Mouse (Mus musculus): Measurements from ENCODE around the gene Fam19a1. TPM values are rescaled to one million over a fixed set of nuclear protein-coding genes. Genes with fewer than 3 reads are reported as not detected.

The Fam19a1 gene
- polyA plus RNA-seq, 1 experiment: not detected

GRCm38 (mm10) chr6:96244320-96244719 is 131.4 kb downstream of the Fam19a1 start:
- no peak overlapping the region for H3K27ac ChIP-seq (ENCODE audit: insufficient read depth, low read depth, low read length)
- TF ChIP-seq CTCF (IDR thresholded peaks at IDR 0.05; ENCODE audit: low read depth, low read length) (no peak), POLR2A (IDR thresholded peaks at IDR 0.05; ENCODE audit: borderline replicate concordance, low read depth, low read length) (no peak)
- H3K4me1 ChIP-seq (ENCODE audit: control insufficient read depth, insufficient read depth, low read length): no peaks in the 10 kb centered on the region
- no peak overlapping the region for H3K4me3 ChIP-seq (ENCODE audit: insufficient read depth, low read length)

- H3K4me3 ChIP-seq (ENCODE audit: insufficient read depth, low read length): no peak overlapping the region
- no peak for TF ChIP-seq CTCF (IDR thresholded peaks at IDR 0.05; ENCODE audit: low read depth, low read length)
- no peak for TF ChIP-seq POLR2A (IDR thresholded peaks at IDR 0.05; ENCODE audit: borderline replicate concordance, low read depth, low read length)
- H3K4me1 ChIP-seq (ENCODE audit: control insufficient read depth, insufficient read depth, low read length): no peaks in the 10 kb centered on the region
- H3K27ac ChIP-seq (ENCODE audit: insufficient read depth, low read depth, low read length): no peak overlapping the region
These were observed 139.0 kb downstream of the Fam19a1 start for GRCm38 (mm10) chr6:96252001-96252400.

GRCm38 (mm10) chr6:96254815-96255214 is 141.9 kb downstream of the Fam19a1 start:
- Histone ChIP-seq H3K27ac (ENCODE audit: insufficient read depth, low read depth, low read length) (no peak overlapping the region), H3K4me1 (ENCODE audit: control insufficient read depth, insufficient read depth, low read length) (no peaks in the 10 kb centered on the region), H3K4me3 (ENCODE audit: insufficient read depth, low read length) (no peak overlapping the region)
- TF ChIP-seq CTCF (IDR thresholded peaks at IDR 0.05; ENCODE audit: low read depth, low read length) (no peak), POLR2A (IDR thresholded peaks at IDR 0.05; ENCODE audit: borderline replicate concordance, low read depth, low read length) (no peak)

GRCm38 (mm10) chr6:96258651-96259050 is 145.7 kb downstream of the Fam19a1 start:
- H3K27ac ChIP-seq (ENCODE audit: insufficient read depth, low read depth, low read length): no peak overlapping the region

GRCm38 (mm10) chr6:96266456-96266855 is 153.5 kb downstream of the Fam19a1 start:
- no peak overlapping the region for H3K27ac ChIP-seq (ENCODE audit: insufficient read depth, low read depth, low read length)
- H3K4me1 ChIP-seq (ENCODE audit: control insufficient read depth, insufficient read depth, low read length): no peaks in the 10 kb centered on the region
- TF ChIP-seq POLR2A (IDR thresholded peaks at IDR 0.05; ENCODE audit: borderline replicate concordance, low read depth, low read length) (no peak), CTCF (IDR thresholded peaks at IDR 0.05; ENCODE audit: low read depth, low read length) (no peak)
- H3K4me3 ChIP-seq (ENCODE audit: insufficient read depth, low read length): no peak overlapping the region

More at GRCm38 (mm10) chr6:96258651-96259050, 145.7 kb downstream of the Fam19a1 start:
- Histone ChIP-seq H3K4me1 (ENCODE audit: control insufficient read depth, insufficient read depth, low read length) (no peaks in the 10 kb centered on the region), H3K4me3 (ENCODE audit: insufficient read depth, low read length) (no peak overlapping the region)
- TF ChIP-seq CTCF (IDR thresholded peaks at IDR 0.05; ENCODE audit: low read depth, low read length): no peak
- TF ChIP-seq POLR2A (IDR thresholded peaks at IDR 0.05; ENCODE audit: borderline replicate concordance, low read depth, low read length): no peak

GRCm38 (mm10) chr6:96268788-96269187 is 155.8 kb downstream of the Fam19a1 start:
- Histone ChIP-seq H3K4me3 (ENCODE audit: insufficient read depth, low read length) (no peak overlapping the region), H3K27ac (ENCODE audit: insufficient read depth, low read depth, low read length) (no peak overlapping the region), H3K4me1 (ENCODE audit: control insufficient read depth, insufficient read depth, low read length) (no peaks in the 10 kb centered on the region)
- no peak for TF ChIP-seq CTCF (IDR thresholded peaks at IDR 0.05; ENCODE audit: low read depth, low read length)
- TF ChIP-seq POLR2A (IDR thresholded peaks at IDR 0.05; ENCODE audit: borderline replicate concordance, low read depth, low read length): no peak

GRCm38 (mm10) chr6:96270436-96270835 is 157.5 kb downstream of the Fam19a1 start:
- TF ChIP-seq CTCF (IDR thresholded peaks at IDR 0.05; ENCODE audit: low read depth, low read length) (no peak), POLR2A (IDR thresholded peaks at IDR 0.05; ENCODE audit: borderline replicate concordance, low read depth, low read length) (no peak)

GRCm38 (mm10) chr6:96283731-96284130 is 170.8 kb downstream of the Fam19a1 start:
- Histone ChIP-seq H3K4me1 (ENCODE audit: control insufficient read depth, insufficient read depth, low read length) (no peaks in the 10 kb centered on the region), H3K27ac (ENCODE audit: insufficient read depth, low read depth, low read length) (no peak overlapping the region), H3K4me3 (ENCODE audit: insufficient read depth, low read length) (no peak overlapping the region)
- TF ChIP-seq CTCF (IDR thresholded peaks at IDR 0.05; ENCODE audit: low read depth, low read length): no peak
- TF ChIP-seq POLR2A (IDR thresholded peaks at IDR 0.05; ENCODE audit: borderline replicate concordance, low read depth, low read length): no peak

More at GRCm38 (mm10) chr6:96270436-96270835, 157.5 kb downstream of the Fam19a1 start:
- Histone ChIP-seq H3K27ac (ENCODE audit: insufficient read depth, low read depth, low read length) (no peak overlapping the region), H3K4me1 (ENCODE audit: control insufficient read depth, insufficient read depth, low read length) (no peaks in the 10 kb centered on the region), H3K4me3 (ENCODE audit: insufficient read depth, low read length) (no peak overlapping the region)

- no peaks in the 10 kb centered on the region for H3K4me1 ChIP-seq (ENCODE audit: control insufficient read depth, insufficient read depth, low read length)
- H3K27ac ChIP-seq (ENCODE audit: insufficient read depth, low read depth, low read length): no peak overlapping the region
- TF ChIP-seq CTCF (IDR thresholded peaks at IDR 0.05; ENCODE audit: low read depth, low read length): no peak
- TF ChIP-seq POLR2A (IDR thresholded peaks at IDR 0.05; ENCODE audit: borderline replicate concordance, low read depth, low read length): no peak
- H3K4me3 ChIP-seq (ENCODE audit: insufficient read depth, low read length): no peak overlapping the region
These were observed 171.6 kb downstream of the Fam19a1 start for GRCm38 (mm10) chr6:96284590-96284989.

GRCm38 (mm10) chr6:96286276-96286675 is 173.3 kb downstream of the Fam19a1 start:
- Histone ChIP-seq H3K4me1 (ENCODE audit: control insufficient read depth, insufficient read depth, low read length) (no peaks in the 10 kb centered on the region), H3K4me3 (ENCODE audit: insufficient read depth, low read length) (no peak overlapping the region), H3K27ac (ENCODE audit: insufficient read depth, low read depth, low read length) (no peak overlapping the region)
- TF ChIP-seq POLR2A (IDR thresholded peaks at IDR 0.05; ENCODE audit: borderline replicate concordance, low read depth, low read length) (no peak), CTCF (IDR thresholded peaks at IDR 0.05; ENCODE audit: low read depth, low read length) (no peak)

- no peak overlapping the region for H3K4me3 ChIP-seq (ENCODE audit: insufficient read depth, low read length)
- no peak overlapping the region for H3K27ac ChIP-seq (ENCODE audit: insufficient read depth, low read depth, low read length)
- no peak for TF ChIP-seq CTCF (IDR thresholded peaks at IDR 0.05; ENCODE audit: low read depth, low read length)
- no peak for TF ChIP-seq POLR2A (IDR thresholded peaks at IDR 0.05; ENCODE audit: borderline replicate concordance, low read depth, low read length)
- H3K4me1 ChIP-seq (ENCODE audit: control insufficient read depth, insufficient read depth, low read length): no peaks in the 10 kb centered on the region
These were observed 174.4 kb downstream of the Fam19a1 start for GRCm38 (mm10) chr6:96287377-96287776.

All from bone marrow macrophage, adult 2 months (primary cell).